Mouse (Mus musculus): ENCODE measurements around the gene Crygc. TPM values are rescaled to one million over a fixed set of nuclear protein-coding genes. Genes with fewer than 3 reads are reported as not detected.

Gene Crygc
- polyA plus RNA-seq, 2 experiments: not detected

DNA sequence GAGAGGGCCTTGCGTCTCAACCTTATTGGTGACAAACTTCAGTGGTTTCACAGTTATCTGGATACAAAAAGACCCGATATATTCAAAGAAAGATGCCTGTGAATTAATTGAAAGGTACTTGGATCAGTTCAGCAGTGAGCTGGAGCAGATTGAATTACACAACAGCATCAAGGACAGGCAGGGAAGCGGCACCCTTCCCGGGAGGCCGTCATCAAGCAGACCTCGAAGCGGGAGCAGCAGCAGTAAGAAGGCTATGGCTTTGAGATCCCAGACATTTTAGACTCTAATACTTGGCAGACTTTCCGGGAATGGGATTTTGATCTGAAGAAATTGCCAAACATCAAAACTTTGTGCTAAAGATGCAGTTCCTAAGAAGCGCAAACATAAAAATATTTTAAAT is 45.3 kb downstream of the Crygc start:
- TF ChIP-seq POLR2A (IDR thresholded peaks at IDR 0.05; ENCODE audit: borderline replicate concordance, extremely low read depth, insufficient read depth, insufficient read length): no peak
- H3K9ac ChIP-seq (ENCODE audit: low read depth, low read length, severe bottlenecking): no peak overlapping the region
- H3K27ac ChIP-seq (replicated peaks; ENCODE audit: low read depth, low read length): no peak overlapping the region
- ATAC-seq (ENCODE audit: low FRiP score, low read depth) (no peak), DNase-seq (ENCODE audit: low spot score) (no peak)
- H3K4me2 ChIP-seq (replicated peaks; ENCODE audit: low read depth, low read length, severe bottlenecking): no peak overlapping the region
- no peaks in the 10 kb centered on the region for H3K9me3 ChIP-seq (ENCODE audit: control insufficient read depth, low read length)
- WGBS: 68% methylated on average over 9 of the region's 9 CpGs
- H3K4me1 ChIP-seq (ENCODE audit: control insufficient read depth, insufficient read depth, low read length): no peaks in the 10 kb centered on the region
- no peak overlapping the region for H3K4me3 ChIP-seq (replicated peaks; ENCODE audit: low read length)
- H3K36me3 ChIP-seq (ENCODE audit: control insufficient read depth, insufficient read depth, low read length): no peaks in the 10 kb centered on the region
- no peaks in the 10 kb centered on the region for H3K27me3 ChIP-seq (ENCODE audit: control insufficient read depth, insufficient read depth, low read length)

Other genes with a start within 250 kb of the Crygc start
- 3.7 and 3.9 TPM in 2 replicates for gene Plekhm3, start 116.9 kb downstream of the Crygc start, polyA plus RNA-seq (2012; rRNA removed)
- 6.0 and 8.0 TPM in 2 replicates for gene Plekhm3, start 116.9 kb downstream of the Crygc start, polyA plus RNA-seq (2014; fragmentation: Nextera tagmentation; extraction: Ambion mirVana)
- gene Akr1cl, start 40.9 kb downstream of the Crygc start, polyA plus RNA-seq (2012; rRNA removed): 0.08 TPM in 2 replicates
- gene Akr1cl, start 40.9 kb downstream of the Crygc start, polyA plus RNA-seq (2014; fragmentation: Nextera tagmentation; extraction: Ambion mirVana): 0.23 TPM in 1 of 2 replicates, not detected in the other
- gene Cryge, start 22.5 kb downstream of the Crygc start, polyA plus RNA-seq (2012; rRNA removed): not detected in 2 replicates
- gene Cryge, start 22.5 kb downstream of the Crygc start, polyA plus RNA-seq (2014; fragmentation: Nextera tagmentation; extraction: Ambion mirVana): not detected in 2 replicates
- not detected in 2 replicates for gene Crygd, start 10.2 kb downstream of the Crygc start, polyA plus RNA-seq (2012; rRNA removed)
- not detected in 2 replicates for gene Crygd, start 10.2 kb downstream of the Crygc start, polyA plus RNA-seq (2014; fragmentation: Nextera tagmentation; extraction: Ambion mirVana)
- 0.29 and 0.73 TPM in 2 replicates for gene Crygb, start 8.6 kb upstream of the Crygc start, polyA plus RNA-seq (2012; rRNA removed)
- gene Crygb, start 8.6 kb upstream of the Crygc start, polyA plus RNA-seq (2014; fragmentation: Nextera tagmentation; extraction: Ambion mirVana): not detected in 2 replicates
- not detected in 2 replicates for gene Cryga, start 29.7 kb upstream of the Crygc start, polyA plus RNA-seq (2012; rRNA removed)
- gene Cryga, start 29.7 kb upstream of the Crygc start, polyA plus RNA-seq (2014; fragmentation: Nextera tagmentation; extraction: Ambion mirVana): not detected in 2 replicates
- gene Gm28845, start 45.9 kb upstream of the Crygc start, polyA plus RNA-seq (2012; rRNA removed): not detected in 2 replicates
- not detected in 2 replicates for gene Gm28845, start 45.9 kb upstream of the Crygc start, polyA plus RNA-seq (2014; fragmentation: Nextera tagmentation; extraction: Ambion mirVana)
- 0.24 and 0.32 TPM in 2 replicates for gene D630023F18Rik, start 49.5 kb upstream of the Crygc start, polyA plus RNA-seq (2012; rRNA removed)
- gene D630023F18Rik, start 49.5 kb upstream of the Crygc start, polyA plus RNA-seq (2014; fragmentation: Nextera tagmentation; extraction: Ambion mirVana): 0.37 and 0.44 TPM in 2 replicates
- 54.0 and 62.2 TPM in 2 replicates for gene Idh1, start 112.8 kb upstream of the Crygc start, polyA plus RNA-seq (2012; rRNA removed)
- 128 and 137 TPM in 2 replicates for gene Idh1, start 112.8 kb upstream of the Crygc start, polyA plus RNA-seq (2014; fragmentation: Nextera tagmentation; extraction: Ambion mirVana)
- gene Pikfyve, start 113.0 kb upstream of the Crygc start, polyA plus RNA-seq (2012; rRNA removed): 8.1 and 9.1 TPM in 2 replicates
- 15.8 and 17.1 TPM in 2 replicates for gene Pikfyve, start 113.0 kb upstream of the Crygc start, polyA plus RNA-seq (2014; fragmentation: Nextera tagmentation; extraction: Ambion mirVana)
- 0.33 and 0.39 TPM in 2 replicates for gene Pth2r, start 208.4 kb upstream of the Crygc start, polyA plus RNA-seq (2012; rRNA removed)
- 0.15 and 0.32 TPM in 2 replicates for gene Pth2r, start 208.4 kb upstream of the Crygc start, polyA plus RNA-seq (2014; fragmentation: Nextera tagmentation; extraction: Ambion mirVana)